Mouse (Mus musculus): ENCODE measurements around the gene Ly6g6f.

Ly6g6f gene

DNA sequence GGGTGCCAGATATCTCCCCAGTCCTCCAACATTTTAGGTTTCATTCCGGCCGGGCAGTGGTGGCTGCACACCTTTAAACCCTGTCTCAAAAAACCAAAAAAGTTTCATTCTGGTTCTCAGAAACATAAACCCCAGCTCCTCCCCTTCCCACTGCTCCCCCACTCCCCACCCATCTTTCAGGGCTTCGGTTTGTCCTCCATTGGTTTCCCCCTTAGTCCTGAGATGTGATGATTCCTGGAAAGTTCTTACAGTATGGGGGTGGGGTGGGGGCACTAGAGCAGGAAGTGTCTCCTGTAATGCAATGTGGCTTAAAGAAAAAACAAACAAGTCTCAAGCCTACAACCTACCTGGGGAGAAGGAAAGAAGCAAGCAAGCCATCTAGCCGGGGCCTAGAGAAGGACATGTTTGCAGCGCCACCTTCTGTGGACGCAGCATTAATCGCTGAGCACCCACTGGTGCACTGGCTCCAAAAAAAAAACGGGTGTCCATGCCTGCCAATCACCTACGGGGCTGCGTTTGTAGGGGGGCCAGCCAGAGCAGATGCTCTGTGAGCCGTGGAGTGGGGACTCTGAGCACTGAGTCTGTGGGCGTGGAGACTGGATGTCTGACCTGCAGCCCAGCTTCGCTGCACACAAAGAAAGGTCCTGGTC is 20.5 kb upstream of the Ly6g6f start:
- DNase-seq: peak; percentile 30 to 46

DNA sequence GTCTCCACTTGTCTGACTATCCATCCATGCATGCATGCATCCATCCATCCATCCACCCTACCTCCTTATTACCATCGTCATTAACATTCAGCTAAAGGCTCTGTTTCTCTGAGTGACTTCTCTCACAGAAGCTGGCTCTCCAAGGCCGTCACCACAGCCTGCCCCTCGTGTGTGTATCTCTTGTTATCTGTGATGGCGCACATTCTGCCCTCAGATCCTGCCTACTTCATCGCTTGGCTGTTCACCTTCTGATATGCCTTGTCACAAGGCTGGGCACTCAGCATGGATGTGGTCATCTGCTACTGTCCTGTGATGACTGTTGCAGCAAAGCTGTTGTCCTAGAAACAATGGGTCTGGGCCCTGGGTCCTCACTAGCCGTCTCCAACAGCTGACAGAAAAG is 19.3 kb upstream of the Ly6g6f start:
- no peak for DNase-seq

DNA sequence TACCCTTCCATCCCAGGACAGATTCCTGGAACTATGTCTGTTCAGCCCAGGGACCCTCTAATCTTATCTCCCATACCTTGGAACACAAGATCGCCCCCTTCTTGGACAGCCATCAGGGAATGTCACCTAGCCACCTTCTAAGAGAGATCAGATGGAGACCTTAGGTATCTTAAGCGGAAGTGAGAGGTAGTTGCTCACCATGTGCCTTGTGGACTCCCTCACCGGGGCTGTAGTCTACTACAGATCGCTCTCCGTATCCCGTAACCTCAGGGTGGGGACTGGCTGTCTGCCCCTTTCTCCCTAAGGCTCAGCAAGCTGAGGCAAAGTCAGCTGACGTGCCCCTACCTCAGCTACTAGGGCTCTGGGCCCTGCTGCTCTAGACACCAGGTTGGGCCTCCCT is 18.7 kb upstream of the Ly6g6f start:
- DNase-seq: no peak

DNA sequence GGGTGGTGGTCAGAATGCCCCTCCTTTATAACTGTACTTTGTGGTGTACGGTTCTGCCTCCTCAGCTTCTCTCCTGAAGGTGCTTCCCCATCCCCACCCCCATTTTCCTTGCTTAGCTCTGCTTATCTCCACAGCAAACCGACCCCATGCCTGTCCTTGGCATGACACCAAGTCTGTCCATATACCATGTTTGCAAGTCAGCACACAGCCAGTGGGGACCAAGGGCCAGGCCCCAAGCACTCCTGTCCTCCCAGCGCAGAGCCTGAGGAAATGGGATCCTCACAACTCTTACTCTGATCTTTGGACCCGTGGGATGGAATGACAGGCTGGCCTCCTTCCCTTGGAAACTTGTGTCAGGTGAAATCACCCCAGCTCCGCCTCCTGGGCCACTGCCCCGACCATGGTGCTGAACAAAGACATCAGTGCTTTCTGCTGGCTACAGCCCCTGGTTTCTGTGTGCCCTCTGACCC is 17.8 kb upstream of the Ly6g6f start:
- no peak for DNase-seq

DNA sequence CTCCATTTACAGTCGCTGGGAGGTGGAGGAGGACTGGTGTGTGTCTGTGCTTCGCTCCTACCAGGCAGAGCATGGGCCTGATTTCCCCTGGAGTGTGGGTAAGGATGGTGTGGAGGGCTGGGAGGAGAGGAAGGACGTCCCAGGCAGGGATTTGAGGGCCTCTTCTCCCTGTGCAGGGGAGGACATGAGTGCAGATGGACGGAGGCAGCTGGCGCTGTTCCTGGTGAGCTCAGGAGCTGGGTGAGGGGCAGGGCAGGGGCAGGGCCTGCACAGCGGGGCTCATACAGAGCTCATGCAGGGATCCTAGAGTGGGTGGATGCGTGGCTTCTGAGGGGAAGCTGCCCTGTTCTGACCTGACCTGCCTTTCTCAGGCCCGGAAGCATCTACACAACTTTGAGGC is 16.9 kb upstream of the Ly6g6f start:
- DNase-seq: no peak

DNA sequence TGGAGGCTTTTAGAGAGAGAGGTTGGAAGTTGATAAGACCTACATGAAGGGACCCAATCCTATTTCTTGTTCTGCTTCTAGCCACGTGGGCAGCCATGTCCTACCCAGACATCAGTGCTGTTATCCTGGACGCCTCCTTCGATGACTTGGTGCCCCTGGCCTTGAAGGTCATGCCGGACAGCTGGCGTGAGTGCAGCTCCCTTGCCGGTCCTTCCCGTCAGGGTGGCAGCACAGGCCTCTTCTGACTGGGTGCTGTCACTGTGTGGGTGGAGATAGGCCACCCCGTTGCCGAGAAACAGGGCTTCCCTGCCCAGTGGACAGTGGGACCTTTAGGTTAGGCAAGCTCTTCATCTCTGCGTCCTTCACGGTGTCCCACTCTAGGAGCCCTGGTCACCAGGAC is 15.8 kb upstream of the Ly6g6f start:
- no peak for DNase-seq

DNA sequence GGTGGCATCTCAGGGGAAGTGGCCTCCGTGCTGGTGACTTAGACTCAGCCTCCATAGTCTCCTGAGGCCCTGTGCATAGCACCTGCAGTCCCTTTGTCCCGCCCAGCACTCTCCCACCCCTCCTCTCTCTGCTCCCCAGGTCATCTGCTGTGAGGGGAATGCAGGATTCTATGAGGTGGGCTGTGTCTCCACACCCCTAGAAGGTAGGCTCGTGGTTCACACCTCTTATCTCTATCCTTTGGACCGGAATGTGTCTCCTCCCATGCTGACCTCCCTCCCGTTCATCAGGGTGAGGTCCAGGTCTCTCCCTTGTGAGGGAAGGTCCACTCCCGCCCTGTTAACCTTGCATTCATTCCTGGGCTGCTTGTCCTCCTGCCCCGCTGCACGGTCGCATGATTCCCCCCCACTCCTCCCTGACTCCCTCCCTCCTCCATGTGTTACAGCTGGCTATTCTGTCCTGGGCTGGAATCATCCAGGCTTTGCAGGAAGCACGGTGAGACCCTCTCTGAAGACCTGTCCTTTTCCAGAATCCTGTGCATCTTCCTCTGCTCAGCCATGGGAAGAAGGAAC is 14.9 kb upstream of the Ly6g6f start:
- no peak for DNase-seq

DNA sequence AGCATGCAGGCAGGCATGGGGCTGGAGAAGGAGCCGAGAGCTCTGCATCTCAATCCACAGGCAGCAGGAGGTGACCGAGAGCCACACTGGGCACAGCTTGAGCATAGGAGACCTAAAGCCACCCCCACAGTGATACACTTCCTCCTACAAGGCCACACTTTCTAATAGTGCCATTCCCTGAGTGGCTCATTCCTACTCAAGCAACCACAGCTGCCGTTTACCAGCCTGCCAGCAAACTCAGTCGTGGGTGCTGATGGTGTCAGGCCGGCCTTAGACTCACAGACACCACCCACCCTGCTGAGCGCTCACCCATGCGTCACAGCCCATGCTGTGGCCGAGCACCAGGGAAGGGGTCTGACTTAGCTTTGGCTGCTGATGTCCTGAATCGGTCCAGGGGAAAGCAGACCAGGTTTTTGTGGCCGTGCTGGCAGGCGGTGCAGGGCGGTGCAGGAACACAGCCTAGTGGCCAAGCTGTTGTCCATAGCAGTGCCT is 11.8 kb upstream of the Ly6g6f start:
- DNase-seq: peak in 1 of 2 experiments; percentile 23

DNA sequence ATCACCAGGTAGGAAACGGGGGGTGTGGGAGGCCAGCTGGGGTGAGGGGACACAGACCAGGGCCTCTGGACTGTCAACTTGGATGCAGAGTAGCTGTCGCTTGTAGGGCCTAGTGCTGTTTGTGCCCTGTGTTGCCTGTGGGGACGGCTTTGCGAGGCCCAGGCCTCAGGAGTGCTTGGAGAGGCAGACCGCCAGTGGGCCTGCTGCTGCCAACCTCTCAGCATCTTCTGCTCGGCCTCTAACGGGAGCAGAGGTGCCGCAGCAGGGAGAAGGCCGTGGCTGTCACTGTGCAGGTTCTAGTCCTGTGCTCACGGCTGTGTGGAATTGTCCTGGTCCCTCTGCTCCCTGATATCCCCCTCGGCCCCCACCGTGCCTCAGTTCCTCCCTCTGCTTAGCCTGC is 11.2 kb upstream of the Ly6g6f start:
- no peak for DNase-seq

DNA sequence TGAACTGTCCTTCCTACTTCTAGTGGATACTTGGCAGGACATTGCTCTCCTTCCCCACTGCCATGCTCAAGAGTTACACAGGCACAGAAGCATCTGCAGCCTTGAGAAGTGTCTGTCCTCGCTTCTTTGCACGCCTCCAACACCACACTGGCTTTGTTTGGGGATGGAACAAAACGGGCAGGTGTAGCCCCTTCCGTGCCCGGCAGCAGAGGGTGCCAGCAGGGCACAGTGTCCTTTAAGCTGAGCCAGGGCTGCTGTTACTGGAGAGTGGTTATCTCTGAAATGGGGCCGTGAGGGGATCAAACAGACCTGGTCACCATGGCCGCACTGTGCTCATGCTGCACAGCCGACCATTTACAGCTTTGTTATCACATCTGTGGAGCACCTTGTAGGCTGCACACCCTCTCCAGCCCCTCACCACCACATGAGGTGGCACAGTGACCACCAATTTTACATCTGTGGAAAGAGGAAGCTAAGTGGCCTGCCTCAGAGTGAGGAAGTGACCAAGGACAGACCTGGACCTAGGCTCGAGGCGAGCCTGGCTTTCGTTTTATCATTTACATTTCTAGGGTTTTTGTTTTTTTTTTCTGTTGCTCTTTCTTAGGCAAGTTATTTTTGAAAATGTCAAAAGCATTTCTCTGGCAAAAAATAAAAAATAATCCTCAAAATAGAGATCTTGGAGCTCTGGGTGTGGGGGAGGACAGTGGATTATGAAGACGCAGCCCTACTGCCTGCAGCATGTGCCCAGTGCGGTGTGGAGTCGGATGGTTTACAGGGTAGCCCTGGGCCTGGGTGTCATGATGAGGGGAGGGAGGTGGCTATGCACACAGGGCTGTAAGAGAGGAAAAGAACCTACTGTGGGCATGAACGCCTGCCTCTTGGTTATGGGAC is 9.3 kb upstream of the Ly6g6f start:
- no peak for DNase-seq

DNA sequence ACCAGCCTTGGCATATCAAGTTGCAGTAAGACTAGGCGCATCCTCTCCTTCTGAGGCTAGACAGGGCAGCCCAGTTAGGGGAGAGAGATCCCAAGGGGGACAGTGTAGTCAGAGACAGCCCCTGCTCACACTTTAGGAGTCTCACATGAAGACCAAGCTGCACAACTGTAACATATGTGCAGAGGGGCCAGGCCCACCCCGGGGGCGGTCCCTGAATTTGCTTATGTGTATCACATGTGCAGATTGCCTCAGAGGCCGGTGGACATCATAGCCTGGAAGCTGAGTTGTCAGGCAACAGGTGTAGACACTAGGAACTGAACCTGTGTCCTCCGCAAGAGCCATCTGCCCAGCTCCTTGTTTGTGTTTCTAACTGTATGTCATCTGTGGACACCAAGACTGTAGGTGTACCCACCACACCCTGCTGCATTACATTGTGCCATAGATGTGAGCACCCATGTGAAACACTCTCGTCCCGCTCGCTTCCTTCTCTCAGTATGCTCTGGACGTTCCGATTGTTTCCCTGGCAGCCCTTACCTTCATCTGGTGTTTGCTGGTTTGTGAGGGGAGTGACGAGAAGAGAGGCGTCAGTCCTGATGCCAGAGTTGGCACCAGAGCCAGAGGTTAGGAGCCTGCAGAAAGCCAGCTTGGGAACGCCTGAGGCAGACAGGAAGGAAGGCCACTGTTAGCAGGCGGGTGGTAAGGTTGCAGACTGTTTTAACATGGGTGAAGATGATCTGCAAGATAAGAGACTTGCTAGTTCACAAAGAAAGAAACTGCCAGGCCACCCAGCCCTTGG is 7.2 kb upstream of the Ly6g6f start:
- DNase-seq: no peak

DNA sequence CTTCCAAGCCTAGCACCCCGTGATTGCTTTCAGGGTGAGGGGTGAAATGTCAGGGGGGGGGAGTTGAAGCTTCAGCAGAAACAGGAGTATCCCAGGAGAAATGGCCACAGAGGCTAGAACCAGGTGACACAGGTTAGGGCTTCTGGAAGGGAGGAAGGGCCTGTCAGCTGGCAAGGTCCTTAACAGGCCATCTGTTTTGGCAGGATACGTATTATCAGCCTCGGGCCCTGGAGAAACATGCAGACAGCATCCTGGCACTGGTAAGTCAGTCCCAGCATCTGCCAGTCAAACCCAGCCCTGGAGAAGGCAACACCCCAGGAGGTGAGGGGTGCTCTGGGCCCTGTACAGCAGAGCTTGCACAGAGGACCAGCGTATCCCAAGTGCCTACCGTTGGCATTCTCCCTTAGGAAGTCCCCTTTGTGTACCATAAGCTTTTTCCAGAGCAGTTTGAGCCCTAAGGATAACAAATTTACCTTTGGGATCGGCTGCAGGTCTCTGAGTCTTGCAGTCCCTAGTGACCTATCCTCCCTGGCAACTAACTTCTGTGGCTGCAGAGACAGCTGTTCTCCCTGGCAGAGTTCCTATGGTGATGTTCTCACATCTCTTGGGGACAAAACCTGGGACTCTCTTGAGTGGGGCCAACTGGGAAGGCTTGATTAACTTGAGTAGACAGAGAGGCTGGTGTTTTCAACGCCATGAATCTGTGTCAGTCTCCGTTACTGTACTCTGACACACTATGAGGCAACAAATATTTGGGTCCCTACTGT is 4.9 kb upstream of the Ly6g6f start:
- DNase-seq: no peak

DNA sequence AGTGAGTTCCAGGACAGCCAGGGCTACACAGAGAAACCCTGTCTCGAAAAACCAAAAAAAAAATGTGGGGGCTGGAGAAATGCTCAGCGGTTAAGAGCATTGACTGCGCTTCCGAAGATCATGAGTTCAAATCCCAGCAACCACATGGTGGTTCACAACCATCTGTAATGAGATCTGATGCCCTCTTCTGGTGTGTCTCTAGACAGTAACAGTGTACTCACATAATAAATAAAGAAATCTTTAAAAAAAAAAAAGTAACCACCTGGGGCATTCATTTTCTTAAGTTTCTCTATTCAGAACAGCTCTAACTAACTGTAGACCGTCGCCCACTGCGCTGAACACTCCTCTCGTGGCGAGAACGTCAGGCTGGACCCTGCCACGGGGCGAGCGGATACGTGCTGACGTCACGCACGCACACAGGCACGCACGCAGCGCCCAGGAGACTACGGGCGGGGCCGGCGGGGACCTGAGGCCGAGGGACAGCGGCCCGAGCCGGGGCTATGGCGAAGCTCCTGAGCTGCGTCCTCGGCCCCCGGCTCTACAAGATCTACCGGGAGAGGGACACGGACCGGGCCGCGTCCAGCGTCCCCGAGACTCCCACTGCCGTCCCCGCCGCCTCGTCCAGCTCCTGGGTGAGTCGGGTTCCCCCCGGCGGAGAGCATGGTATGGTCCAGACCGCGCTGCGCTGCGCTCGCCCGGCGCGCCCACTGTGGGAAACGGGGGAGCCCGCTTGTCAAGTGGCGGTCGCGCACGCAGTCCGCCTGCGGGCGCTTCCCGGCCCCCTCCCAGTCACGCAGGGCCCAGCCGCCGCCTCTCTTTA is 3.6 kb upstream of the Ly6g6f start, which contains the start of gene Abhd16a:
Abhd16a (plus strand) TSS at position 439 of the 820 bp plus-strand sequence.
- DNase-seq: peak; percentile 93 to 96

DNA sequence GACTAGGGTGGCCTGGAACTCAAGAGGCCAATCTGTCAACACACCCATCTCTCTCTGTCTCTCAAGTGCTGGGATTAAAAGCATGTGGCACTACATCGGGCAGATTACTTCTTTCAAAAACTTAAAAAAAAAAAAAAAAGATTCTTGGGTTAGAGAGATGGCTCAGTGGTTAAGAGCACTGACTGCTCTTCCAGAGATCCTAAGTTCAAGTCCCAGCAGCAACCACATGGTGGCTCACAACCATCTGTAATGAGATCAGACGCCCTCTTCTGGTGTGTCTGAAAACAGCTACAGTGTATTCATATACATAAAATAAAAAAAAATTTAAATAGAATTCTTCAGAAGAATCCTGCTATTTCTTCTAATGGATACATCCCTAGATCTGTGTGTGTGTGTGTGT is 2.7 kb upstream of the Ly6g6f start:
- no peak for DNase-seq

DNA sequence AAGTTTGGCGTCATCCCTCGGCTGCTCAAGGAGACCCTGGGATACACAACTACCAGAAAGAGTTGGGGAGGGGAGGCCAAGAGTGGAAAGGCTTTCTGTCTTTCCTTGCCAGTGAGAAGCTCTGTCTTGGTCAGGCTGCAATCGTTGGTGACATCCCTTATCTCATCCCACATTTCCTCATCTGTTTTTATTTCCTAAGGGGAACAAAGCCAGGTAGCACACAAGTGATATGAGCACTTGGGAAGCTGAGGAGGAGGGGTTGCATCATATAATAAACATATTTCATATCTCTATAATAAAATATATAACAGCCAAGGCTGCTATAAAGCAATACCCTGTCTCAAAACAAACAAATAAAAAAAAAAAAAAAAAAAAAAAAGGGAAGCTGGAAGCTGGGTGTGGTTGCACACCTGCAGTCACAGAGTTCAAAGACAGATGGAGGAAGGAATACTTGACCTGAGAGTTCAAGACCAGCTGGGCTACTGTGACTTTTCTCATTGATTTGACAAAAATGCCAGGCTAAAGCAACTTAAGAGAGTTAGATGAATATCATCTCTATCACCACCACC is 1.4 kb downstream of the Ly6g6f start:
- no peak for DNase-seq

DNA sequence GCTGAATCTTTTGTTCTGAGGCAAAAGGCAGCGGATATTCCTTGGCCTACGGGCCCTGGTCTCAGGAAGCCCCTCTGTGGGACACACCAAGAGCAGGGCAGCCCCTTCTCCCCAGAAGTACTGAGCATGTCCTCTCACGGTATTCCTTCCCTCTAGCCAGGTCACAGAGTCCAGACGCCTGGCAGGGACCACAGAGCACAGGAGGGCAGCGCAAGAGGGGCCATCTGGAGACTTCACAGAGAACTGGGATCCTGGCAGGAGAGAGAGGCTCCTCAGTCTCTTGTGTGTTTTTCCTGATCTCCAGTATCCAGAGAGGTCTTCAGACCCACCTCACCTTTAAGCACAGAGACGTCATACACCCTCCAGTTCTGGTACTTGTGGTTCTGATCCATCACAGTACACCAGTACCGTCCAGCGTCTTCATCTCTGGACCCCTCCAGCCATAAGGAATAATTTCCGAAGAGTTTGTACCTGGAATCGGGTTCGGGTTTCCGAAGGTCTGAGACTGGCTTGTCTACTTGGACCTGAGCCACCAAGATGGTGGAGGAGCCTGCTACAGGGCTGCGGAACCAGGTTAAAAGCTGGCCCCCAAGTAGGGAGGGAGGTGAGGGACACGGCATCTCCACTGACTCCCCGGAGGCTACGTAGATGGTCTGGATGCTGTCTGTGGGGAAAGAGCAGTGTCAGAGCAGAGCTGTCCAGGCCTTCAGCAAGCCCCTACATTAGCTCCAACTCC is 2.4 kb downstream of the Ly6g6f start:
- no peak for DNase-seq

DNA sequence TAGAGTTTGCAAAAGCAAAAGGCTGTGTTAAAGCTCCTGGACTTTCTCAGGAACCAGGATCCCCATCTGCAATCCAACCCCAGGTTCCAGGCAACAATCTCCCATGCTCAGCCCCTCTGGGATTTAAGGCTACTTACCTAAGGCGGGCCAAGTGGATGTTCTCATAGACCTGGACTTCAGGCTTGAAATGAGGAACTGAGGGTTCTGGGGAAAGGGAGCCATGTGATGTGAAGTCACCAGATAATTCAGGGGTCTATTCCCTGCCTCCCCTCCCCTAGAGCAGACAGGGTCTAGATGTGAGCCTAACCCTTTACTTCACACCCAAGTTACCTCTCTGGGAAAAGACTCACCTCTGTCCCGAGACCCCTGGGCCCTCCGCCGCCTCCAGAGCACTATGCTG is 4.7 kb downstream of the Ly6g6f start:
- DNase-seq: no peak

DNA sequence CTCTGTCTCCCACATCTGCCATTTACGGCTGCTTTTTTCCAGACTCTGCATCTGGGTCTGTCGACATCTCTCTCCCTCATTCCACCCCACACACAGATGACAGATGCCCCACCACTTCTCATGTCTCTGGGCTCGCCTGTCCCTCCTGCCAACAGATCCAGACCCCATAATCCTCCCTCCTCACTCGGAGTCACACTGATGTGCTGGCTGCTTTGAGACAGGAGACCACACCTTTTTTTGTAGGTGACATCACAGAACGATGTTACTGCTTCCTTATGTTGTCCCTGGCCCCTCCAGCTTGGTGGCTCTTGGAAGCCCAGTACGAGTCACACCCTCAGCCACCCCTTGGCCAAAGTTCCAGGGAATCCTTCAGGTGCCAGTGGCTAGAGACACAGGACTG is 5.2 kb downstream of the Ly6g6f start:
- no peak for DNase-seq

DNA sequence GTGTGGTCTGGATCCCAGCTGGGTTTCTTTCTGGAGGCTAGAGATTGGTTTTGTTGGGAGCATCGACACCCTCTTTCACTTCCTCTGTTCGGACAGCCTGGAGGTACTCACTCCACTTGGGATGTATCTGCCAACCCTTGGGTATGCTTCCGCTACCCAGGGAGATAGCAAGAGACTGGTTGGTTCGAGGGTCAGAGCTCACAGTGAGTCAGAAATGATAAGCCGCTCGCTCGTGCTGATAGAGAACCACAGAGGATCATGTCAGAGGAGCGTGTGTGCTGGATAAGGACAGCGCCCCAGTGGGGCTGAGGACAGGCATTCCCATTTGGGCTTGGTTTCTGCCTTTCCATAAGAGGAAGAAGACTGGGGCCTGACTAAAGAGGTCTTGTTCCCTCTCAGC is 5.6 kb downstream of the Ly6g6f start:
- no peak for DNase-seq

DNA sequence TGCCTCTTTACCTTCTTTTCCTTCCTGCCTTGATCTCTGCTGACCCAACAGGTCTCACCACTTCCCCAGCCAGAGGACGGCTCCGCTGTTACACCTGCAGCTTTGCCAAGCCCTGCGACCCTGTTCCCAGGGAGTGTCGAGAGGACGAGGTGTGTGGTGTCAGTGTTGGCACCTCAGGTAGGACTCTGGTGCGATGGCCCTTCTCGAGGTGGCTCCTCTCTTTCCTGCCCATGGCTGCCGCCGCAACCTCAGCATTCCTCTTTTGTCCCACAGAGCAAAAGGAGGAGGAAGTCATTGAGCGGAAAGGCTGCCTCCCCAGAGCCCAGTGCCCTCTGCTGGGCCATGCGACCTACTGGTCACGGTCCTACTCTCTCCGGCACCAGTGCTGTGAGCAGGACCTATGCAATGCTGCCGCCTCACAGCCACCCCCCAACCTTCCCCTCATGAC is 7.6 kb downstream of the Ly6g6f start, which contains the start of gene Ly6g6d:
Ly6g6d (minus strand) TSS at position 280 of the 448 bp plus-strand sequence.
- DNase-seq: no peak

Measured in thymus, postnatal 36 days (tissue).